Mouse (Mus musculus) urinary bladder, postnatal 4 days (tissue): ENCODE measurements around the gene Chst7.

Experiments used
- DNase-seq, 2 experiments: peaks; one replicate each; pipeline ENCODE4 v3.0.0; 2021 to 2022; ENCODE audit warnings: low spot score in 2 of 2

Gene Chst7

GRCm38 (mm10) chrX:20059381-20059971 is at the start of gene Chst7:
Gene Chst7 (plus strand): TSS chrX:20059560.
- peak; percentile 48 to 60 for DNase-seq

- no peak for DNase-seq
Measured at GRCm38 (mm10) chrX:20012211-20012610, 47.1 kb upstream of the Chst7 start.

- DNase-seq: no peak
Measured at GRCm38 (mm10) chrX:20020942-20021341, 38.4 kb upstream of the Chst7 start.

- peak in 1 of 2 experiments; percentile 14 for DNase-seq
Measured at GRCm38 (mm10) chrX:20060096-20060768, 872 bp downstream of the Chst7 start.

- DNase-seq: peak in 1 of 2 experiments; percentile 59
Measured at GRCm38 (mm10) chrX:20060769-20061315, 1.5 kb downstream of the Chst7 start.

GRCm38 (mm10) chrX:20061764-20062480 is 2.6 kb downstream of the Chst7 start:
- no peak for DNase-seq

- no peak for DNase-seq
Measured at GRCm38 (mm10) chrX:20066636-20067035, 7.3 kb downstream of the Chst7 start.

GRCm38 (mm10) chrX:20070196-20070595 is 10.8 kb downstream of the Chst7 start:
- DNase-seq: no peak

- DNase-seq: no peak
Measured at GRCm38 (mm10) chrX:20117717-20118116, 58.4 kb downstream of the Chst7 start.

GRCm38 (mm10) chrX:20125481-20125880 is 66.1 kb downstream of the Chst7 start:
- no peak for DNase-seq

- DNase-seq: no peak
Measured at GRCm38 (mm10) chrX:20128951-20129350, 69.6 kb downstream of the Chst7 start.

- DNase-seq: no peak
Measured at GRCm38 (mm10) chrX:20129466-20129865, 70.1 kb downstream of the Chst7 start.
